Mouse (Mus musculus) B cell, adult (primary cell): ENCODE results near the gene Bphl. TPM values are rescaled to one million over a fixed set of nuclear protein-coding genes. Genes with fewer than 3 reads are reported as not detected.

ENCODE experiments used
- total RNA-seq: library from RNA; stranded (reverse); gene quantifications from 4 replicates; pipeline ENCODE4 v1.2.4, GENCODE M21; 2023; ENCODE audit not compliant: inconsistent age

Gene Bphl
- total RNA-seq, result 10.5 to 16.8 TPM (median 11.8 TPM) in 4 replicates

DNA sequence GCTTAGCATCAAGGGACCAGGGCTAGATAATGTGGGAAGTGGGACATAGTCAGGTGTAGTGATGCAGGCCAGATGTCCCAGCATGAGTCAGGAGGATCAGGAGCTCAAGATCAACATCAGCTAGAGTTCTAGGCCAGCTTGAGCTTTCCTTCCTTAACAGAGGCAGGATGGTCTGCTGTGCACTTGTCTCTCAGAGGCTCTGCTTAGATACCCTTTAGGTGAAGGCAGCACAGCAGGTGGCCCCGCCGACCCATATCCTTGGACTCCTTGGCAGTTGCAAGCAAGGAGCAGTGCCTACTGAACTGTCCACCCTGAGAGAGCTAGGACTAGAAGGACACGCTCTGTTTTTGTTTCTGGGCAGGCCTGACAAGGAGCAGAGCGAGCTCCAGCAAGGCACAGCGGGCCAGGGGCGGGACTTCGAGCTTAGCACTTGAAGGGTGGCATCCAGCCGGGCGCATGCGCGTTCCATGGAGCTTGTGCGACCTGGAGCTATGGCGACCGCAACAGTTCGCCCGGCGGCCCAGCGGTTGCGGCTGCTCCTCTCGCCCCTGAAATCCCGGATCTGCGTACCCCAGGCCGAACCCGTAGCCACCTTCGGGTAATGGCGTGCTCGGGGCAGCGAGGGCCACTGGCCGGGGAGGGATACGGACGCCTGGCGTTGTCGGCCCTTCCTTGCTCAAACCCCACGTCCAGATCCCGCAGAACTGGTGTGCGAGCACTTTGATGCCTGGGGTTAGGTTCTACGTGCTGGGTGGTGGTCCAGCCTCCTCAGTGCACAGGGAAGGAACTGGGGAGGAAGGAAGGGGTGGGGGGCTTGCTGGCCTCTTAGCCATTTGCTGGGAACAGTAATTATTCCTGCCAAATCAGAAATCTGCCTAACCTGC, at the start of gene Bphl:
Bphl (plus strand) TSS at position 426 of the 884 bp plus-strand sequence.

DNA sequence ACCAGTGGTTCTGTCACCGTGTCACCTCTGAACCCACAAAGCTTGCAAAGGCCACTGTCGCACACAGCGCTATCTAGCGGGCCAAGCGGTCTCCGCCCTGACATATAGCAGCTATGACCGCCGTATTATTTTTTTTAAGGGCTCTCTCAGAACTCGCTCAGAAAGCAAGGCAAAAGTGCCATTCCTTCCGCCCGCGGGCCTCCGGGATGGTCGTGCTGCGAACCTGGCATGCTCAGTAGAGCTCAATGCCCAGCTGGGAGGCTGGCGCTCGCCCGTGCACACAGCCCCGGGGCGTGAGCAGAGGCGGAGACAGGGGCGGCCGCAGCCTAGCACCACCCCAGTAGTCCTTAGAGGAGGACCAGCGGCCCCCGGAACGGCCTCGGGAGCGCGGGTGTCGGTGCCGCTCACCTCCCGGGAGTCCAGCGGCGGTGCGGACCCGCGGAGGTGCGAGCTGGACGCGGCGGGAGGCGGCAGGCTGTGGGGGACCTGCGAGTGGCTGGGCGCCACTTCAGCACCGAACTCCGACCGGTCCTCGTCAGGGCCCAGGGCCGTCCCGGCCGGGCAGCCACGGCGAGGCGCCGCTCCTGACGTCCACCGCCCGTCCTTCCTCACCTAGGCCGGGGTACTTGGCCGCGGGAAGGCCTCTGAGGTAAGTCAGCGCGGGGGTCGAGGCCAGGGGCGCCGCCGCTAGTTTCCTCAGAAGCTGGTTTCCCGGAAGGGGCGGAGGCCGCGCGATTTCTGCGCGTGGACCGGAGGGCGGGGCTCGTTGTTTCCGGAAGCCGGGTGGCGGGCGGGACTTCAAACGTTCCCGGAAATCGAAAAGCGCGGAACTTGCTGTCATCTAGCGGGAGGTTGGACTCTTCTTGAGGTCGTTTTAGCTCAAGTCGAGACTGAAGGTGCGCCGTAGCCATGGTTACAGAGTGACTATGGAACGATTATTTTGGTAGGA, 35.1 kb upstream of the Bphl start, which contains the start of the genes Ripk1 and Serpinb6a:
Ripk1 (plus strand) TSS at position 306 of the 949 bp plus-strand sequence.
Serpinb6a (minus strand) TSS at position 737 of the 949 bp plus-strand sequence.

DNA sequence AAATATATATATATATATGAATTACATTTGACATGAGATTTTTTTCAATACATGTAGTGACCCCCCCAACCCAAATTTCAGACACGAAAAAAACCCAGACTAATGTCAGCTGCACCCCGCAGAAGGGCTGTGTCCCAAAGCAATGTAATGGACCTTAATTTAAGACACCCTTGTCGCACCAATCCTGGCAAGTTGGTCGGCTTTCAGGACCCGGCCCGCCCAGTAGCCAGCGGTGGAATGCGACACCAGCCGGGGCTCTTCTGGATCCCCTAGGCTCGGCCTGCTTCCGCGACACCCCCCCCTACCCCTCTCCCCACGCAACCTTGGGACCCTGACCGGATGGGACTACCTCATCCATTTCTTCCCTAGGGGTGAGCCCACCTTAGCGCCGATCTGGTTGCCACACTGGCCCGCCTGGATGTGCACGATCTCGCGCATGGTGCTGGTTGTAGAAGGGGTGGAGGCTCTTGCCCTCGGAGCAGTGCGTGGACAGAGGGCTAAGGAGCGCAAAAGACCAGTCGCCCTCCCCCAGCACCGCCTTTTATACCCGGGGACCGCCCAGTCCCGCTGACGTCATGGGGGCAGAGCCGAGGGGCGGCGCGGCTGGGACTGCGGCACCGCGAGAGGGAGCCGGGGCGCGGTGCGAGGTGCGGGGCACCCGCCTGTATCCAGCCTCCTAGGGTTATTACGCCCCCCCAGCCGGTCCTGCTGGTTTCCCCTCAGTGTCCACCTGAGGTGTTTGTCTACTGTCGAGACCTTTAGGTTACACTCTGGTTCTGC, 40.3 kb downstream of the Bphl start, which contains the start of gene Tubb2a:
Tubb2a (minus strand) TSS at position 516 of the 780 bp plus-strand sequence.

Other genes starting within 250 kb of the Bphl start
- not detected in 4 replicates for gene Serpinb6e, start 194.2 kb upstream of the Bphl start, total RNA-seq
- gene Serpinb6c, start 131.9 kb upstream of the Bphl start, total RNA-seq, result 0.42 TPM in 1 of 4 replicates, not detected in the others
- 2.0 to 4.8 TPM (median 2.6 TPM) in 4 replicates for gene Nqo2, start 72.9 kb upstream of the Bphl start, total RNA-seq
- gene Ripk1, start 35.2 kb upstream of the Bphl start, total RNA-seq, result 38.8 to 47.3 TPM (median 46.5 TPM) in 4 replicates
- gene Serpinb6a, start 34.8 kb upstream of the Bphl start, total RNA-seq, result 11.6 to 13.7 TPM (median 12.6 TPM) in 4 replicates
- gene Tubb2a, start 40.4 kb downstream of the Bphl start, total RNA-seq, result 12.5 to 14.3 TPM (median 12.7 TPM) in 4 replicates
- 4.8 to 5.8 TPM (median 5.3 TPM) in 4 replicates for gene Tubb2b, start 92.9 kb downstream of the Bphl start, total RNA-seq
- 38.3 to 50.5 TPM (median 43.3 TPM) in 4 replicates for gene Psmg4, start 125.4 kb downstream of the Bphl start, total RNA-seq